Mouse (Mus musculus) embryonic fibroblast, embryonic 13.5 days (primary cell): ENCODE data around the gene Dchs2. TPM values are rescaled to one million over a fixed set of nuclear protein-coding genes. Genes with fewer than 3 reads are reported as not detected.

Source experiments
- H3K27ac ChIP-seq: 2 replicates; pipeline ENCODE4 v1.5.1; 2012; ENCODE audit warnings: low read length, control low read depth, inconsistent platforms; ENCODE audit not compliant: insufficient read depth
- H3K4me1 ChIP-seq: 2 replicates; pipeline ENCODE4 v1.6.1; 2011; ENCODE audit warnings: low read length; ENCODE audit not compliant: control insufficient read depth, insufficient read depth
- H3K4me3 ChIP-seq: 2 replicates; pipeline ENCODE4 v1.5.1; 2011; ENCODE audit warnings: mild to moderate bottlenecking, control low read depth, low read length; ENCODE audit not compliant: insufficient read depth
- CTCF ChIP-seq: IDR thresholded peaks from 2 replicates; pipeline ENCODE4 v1.5.1; 2011; ENCODE audit warnings: mild to moderate bottlenecking, control low read depth, low read length, moderate library complexity, borderline replicate concordance; ENCODE audit not compliant: insufficient read depth
- POLR2A ChIP-seq: IDR thresholded peaks from 2 replicates; pipeline ENCODE4 v1.6.1; 2011; ENCODE audit warnings: low read depth, mild to moderate bottlenecking, control low read depth, low read length, moderate library complexity
- polyA plus RNA-seq: library from polyadenylated mRNA; stranded (reverse); fragments of >200 nt; gene quantifications from 2 replicates; pipeline ENCODE4 v1.2.4, GENCODE M21; 2011; ENCODE audit warnings: low read depth; ENCODE audit not compliant: missing spikeins, insufficient read length

Dchs2 gene
- polyA plus RNA-seq, 1 experiment: 0.25 TPM

GRCm38 (mm10) chr3:83148055-83148447, 20.3 kb downstream of the Dchs2 start:
- no peaks in the 10 kb centered on the region for H3K4me1 ChIP-seq
- no peak for TF ChIP-seq POLR2A
- no peak for TF ChIP-seq CTCF
- H3K27ac ChIP-seq: no peak overlapping the region
- H3K4me3 ChIP-seq: no peak overlapping the region

GRCm38 (mm10) chr3:83148508-83148907, 20.8 kb downstream of the Dchs2 start:
- TF ChIP-seq POLR2A: no peak
- no peak for TF ChIP-seq CTCF
- H3K4me3 ChIP-seq: no peak overlapping the region
- H3K4me1 ChIP-seq: no peaks in the 10 kb centered on the region

GRCm38 (mm10) chr3:83155600-83155999, 27.9 kb downstream of the Dchs2 start:
- no peak overlapping the region for H3K4me3 ChIP-seq
- H3K4me1 ChIP-seq: no peaks in the 10 kb centered on the region
- no peak overlapping the region for H3K27ac ChIP-seq
- TF ChIP-seq CTCF (no peak), POLR2A (no peak)

More at GRCm38 (mm10) chr3:83148508-83148907, 20.8 kb downstream of the Dchs2 start:
- H3K27ac ChIP-seq: no peak overlapping the region

GRCm38 (mm10) chr3:83156165-83156564, 28.4 kb downstream of the Dchs2 start:
- TF ChIP-seq POLR2A (no peak), CTCF (no peak)
- no peak overlapping the region for H3K27ac ChIP-seq
- H3K4me1 ChIP-seq: no peaks in the 10 kb centered on the region

GRCm38 (mm10) chr3:83161542-83162231, 33.9 kb downstream of the Dchs2 start:
- Histone ChIP-seq H3K4me1 (no peaks in the 10 kb centered on the region), H3K4me3 (no peak overlapping the region), H3K27ac (no peak overlapping the region)
- TF ChIP-seq CTCF: no peak
- TF ChIP-seq POLR2A: no peak

More at GRCm38 (mm10) chr3:83156165-83156564, 28.4 kb downstream of the Dchs2 start:
- H3K4me3 ChIP-seq: no peak overlapping the region

GRCm38 (mm10) chr3:83163676-83164075, 35.9 kb downstream of the Dchs2 start:
- H3K4me1 ChIP-seq: no peaks in the 10 kb centered on the region
- TF ChIP-seq POLR2A (no peak), CTCF (no peak)
- no peak overlapping the region for H3K27ac ChIP-seq
- H3K4me3 ChIP-seq: no peak overlapping the region

GRCm38 (mm10) chr3:83185527-83185926, 57.8 kb downstream of the Dchs2 start:
- no peaks in the 10 kb centered on the region for H3K4me1 ChIP-seq
- no peak overlapping the region for H3K4me3 ChIP-seq
- TF ChIP-seq CTCF (no peak), POLR2A (no peak)
- H3K27ac ChIP-seq: no peak overlapping the region

- Histone ChIP-seq H3K4me1 (no peaks in the 10 kb centered on the region), H3K4me3 (no peak overlapping the region), H3K27ac (no peak overlapping the region)
- no peak for TF ChIP-seq CTCF
- no peak for TF ChIP-seq POLR2A
These were observed 63.5 kb downstream of the Dchs2 start for GRCm38 (mm10) chr3:83191271-83191670.

GRCm38 (mm10) chr3:83192401-83192800, 64.7 kb downstream of the Dchs2 start:
- H3K27ac ChIP-seq: no peak overlapping the region
- H3K4me1 ChIP-seq: no peaks in the 10 kb centered on the region
- H3K4me3 ChIP-seq: no peak overlapping the region
- no peak for TF ChIP-seq CTCF
- no peak for TF ChIP-seq POLR2A

GRCm38 (mm10) chr3:83194911-83195310, 67.2 kb downstream of the Dchs2 start:
- H3K4me1 ChIP-seq: no peaks in the 10 kb centered on the region
- H3K4me3 ChIP-seq: no peak overlapping the region
- H3K27ac ChIP-seq: no peak overlapping the region
- TF ChIP-seq CTCF (no peak), POLR2A (no peak)

GRCm38 (mm10) chr3:83201286-83201980, 73.7 kb downstream of the Dchs2 start:
- TF ChIP-seq POLR2A (no peak), CTCF (no peak)
- no peak overlapping the region for H3K27ac ChIP-seq
- no peaks in the 10 kb centered on the region for H3K4me1 ChIP-seq
- H3K4me3 ChIP-seq: no peak overlapping the region
